Comparison of ENCODE assay signal across 20 mouse cellular contexts in the genomic region with DNA sequence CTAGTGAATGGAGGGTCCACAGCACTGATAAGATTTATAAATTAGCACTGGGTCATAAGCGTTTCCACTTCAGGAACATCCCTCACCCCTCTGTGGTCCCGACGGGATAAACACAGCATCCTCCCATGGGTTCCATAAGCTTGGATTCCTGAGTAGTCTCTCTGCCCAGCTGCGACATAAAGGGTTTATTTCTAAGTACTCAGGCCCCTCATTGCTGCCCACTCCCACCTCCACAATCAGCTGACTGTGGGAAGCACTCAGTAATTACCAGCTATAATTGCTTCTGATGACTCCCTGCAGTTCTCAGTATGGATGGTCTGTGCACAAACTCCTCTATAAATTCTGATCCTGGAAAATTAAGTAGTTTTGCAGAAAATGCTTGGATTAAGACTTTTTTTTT. TPM values are rescaled to one million over a fixed set of nuclear protein-coding genes. Genes with fewer than 3 reads are reported as not detected.
DNase-seq lines count a peak whose midpoint lies in the region; ATAC-seq lines count a peak whose summit lies in the region.
"Had no signal": no experiment of that assay in that cellular context is flagged by ENCODE, and none has a peak within 500 bp of the region (broad histone marks: within the 10 kb centered on the region; RNA-seq: fewer than 3 reads in every experiment).

No protein-coding gene starts in this region.

- peak; percentile 37 for DNase-seq in forebrain, embryonic 14.5 days (ENCODE audit: low spot score)
- DNase-seq in forebrain, embryonic 10.5 days (ENCODE audit: extremely low spot score, low spot score) = no peak
- DNase-seq in heart, adult 11 months = peak; percentile 12
- peak; percentile 18 for DNase-seq in right cerebral cortex, adult 18-20 months
- no peak for DNase-seq in right cerebral cortex, postnatal 14 days
- DNase-seq in retina, postnatal 1 day = peak; percentile 68
- no peak for DNase-seq in layer of hippocampus, adult 8-10 months (ENCODE audit: low spot score in 2 of 2)
- DNase-seq: adrenal gland, postnatal 14 days; B cell, adult 2 months; cerebellum, adult 2 months; cerebellum, postnatal 10 days; gastrocnemius, postnatal 14 days; heart, postnatal 36 days had no signal

- 39% methylated on average over 4 of the region's 4 CpGs for WGBS in forebrain, embryonic 14.5 days
- WGBS in forebrain, embryonic 10.5 days = 69% methylated on average over 4 of the region's 4 CpGs
- WGBS in heart, embryonic 12.5 days = 76% methylated on average over 4 of the region's 4 CpGs

- no peak overlapping the region for H3K27ac ChIP-seq in forebrain, embryonic 14.5 days (ENCODE audit: low read depth, low read length)
- H3K27ac ChIP-seq in forebrain, embryonic 10.5 days = no peak overlapping the region
- H3K27ac ChIP-seq in heart, embryonic 12.5 days (ENCODE audit: poor library complexity, severe bottlenecking) = no peak overlapping the region
- H3K27ac ChIP-seq: embryonic facial prominence, embryonic 10.5 days; heart, embryonic 13.5 days had no signal

- no peaks in the 10 kb centered on the region for H3K36me3 ChIP-seq in forebrain, embryonic 14.5 days (ENCODE audit: control insufficient read depth, insufficient read depth, low read length)
- no peaks in the 10 kb centered on the region for H3K36me3 ChIP-seq in forebrain, embryonic 10.5 days (replicated peaks)
- H3K36me3 ChIP-seq in heart, embryonic 12.5 days = no peaks in the 10 kb centered on the region
- H3K36me3 ChIP-seq: embryonic facial prominence, embryonic 10.5 days; G1E; heart, embryonic 13.5 days had no signal

- no peak for ATAC-seq in forebrain, embryonic 14.5 days
- ATAC-seq in heart, embryonic 12.5 days (ENCODE audit: insufficient number of reproducible peaks, low FRiP score) = no peak
- ATAC-seq: CD4-positive, CD25-positive, alpha-beta regulatory T cell, adult 4 months; hindbrain, embryonic 16.5 days; inflammation-experienced regulatory T-cells, adult 6 months had no signal

- no peak overlapping the region for H3K4me2 ChIP-seq in forebrain, embryonic 14.5 days (ENCODE audit: low read length)
- no peak overlapping the region for H3K4me2 ChIP-seq in heart, embryonic 12.5 days
- H3K4me2 ChIP-seq: heart, embryonic 13.5 days had no signal

- no peaks in the 10 kb centered on the region for H3K9me3 ChIP-seq in forebrain, embryonic 14.5 days (replicated peaks; ENCODE audit: control insufficient read depth, low read length)
- H3K9me3 ChIP-seq in forebrain, embryonic 10.5 days = no peaks in the 10 kb centered on the region
- no peaks in the 10 kb centered on the region for H3K9me3 ChIP-seq in heart, embryonic 12.5 days (replicated peaks)
- H3K9me3 ChIP-seq: embryonic facial prominence, embryonic 10.5 days; heart, embryonic 13.5 days had no signal

- H3K27me3 ChIP-seq in forebrain, embryonic 14.5 days (replicated peaks; ENCODE audit: control insufficient read depth, insufficient read depth, low read length) = no peaks in the 10 kb centered on the region
- no peaks in the 10 kb centered on the region for H3K27me3 ChIP-seq in forebrain, embryonic 10.5 days (ENCODE audit: poor library complexity, severe bottlenecking)
- no peaks in the 10 kb centered on the region for H3K27me3 ChIP-seq in heart, embryonic 12.5 days (replicated peaks)
- H3K27me3 ChIP-seq: heart, embryonic 13.5 days had no signal

- H3K9ac ChIP-seq in forebrain, embryonic 14.5 days (ENCODE audit: low read length) = no peak overlapping the region
- no peak overlapping the region for H3K9ac ChIP-seq in heart, embryonic 12.5 days
- H3K9ac ChIP-seq: heart, embryonic 13.5 days had no signal

- no peaks in the 10 kb centered on the region for H3K4me1 ChIP-seq in forebrain, embryonic 14.5 days (ENCODE audit: control insufficient read depth, insufficient read depth, low read length)
- peaks cover 10% of the 10 kb centered on the region for H3K4me1 ChIP-seq in forebrain, embryonic 10.5 days
- no peaks in the 10 kb centered on the region for H3K4me1 ChIP-seq in heart, embryonic 12.5 days (replicated peaks)
- H3K4me1 ChIP-seq: embryonic facial prominence, embryonic 10.5 days; heart, embryonic 13.5 days had no signal

- no peak overlapping the region for H3K4me3 ChIP-seq in forebrain, embryonic 14.5 days (ENCODE audit: low read depth, low read length)
- H3K4me3 ChIP-seq in forebrain, embryonic 10.5 days = no peak overlapping the region
- H3K4me3 ChIP-seq in heart, embryonic 12.5 days = no peak overlapping the region
- H3K4me3 ChIP-seq: embryonic facial prominence, embryonic 10.5 days; heart, embryonic 13.5 days had no signal

RNA-seq across cellular contexts. Expression of gene Kcnk1, which starts 58.9 kb away (rescaled TPM):
- 11.9 and 16.1 TPM in 2 replicates for polyA plus RNA-seq in forebrain, embryonic 14.5 days (2014; fragmentation: Nextera tagmentation; extraction: Ambion mirVana)
- polyA plus RNA-seq in forebrain, embryonic 10.5 days (2016; fragmentation: Nextera tagmentation; extraction: Ambion mirVana) = 11.0 and 12.3 TPM in 2 replicates
- polyA plus RNA-seq in heart, embryonic 12.5 days (2016; fragmentation: Nextera tagmentation; extraction: Ambion mirVana) = 2.0 and 2.6 TPM in 2 replicates
- 10 to 100 TPM; 54.2 to 62.9 (median 59.2) TPM for total RNA-seq in layer of hippocampus, adult 8-10 months (2022)
- polyA plus RNA-seq: CD4-positive, CD25-positive, alpha-beta regulatory T cell, adult 4 months; G1E; inflammation-experienced regulatory T-cells, adult 6 months had no signal

Comparison
In these comparisons a context has a peak if more than half of its experiments do, and no peak if none do; other contexts are left out.
1. DNase-seq: peak in forebrain, embryonic 14.5 days (single experiment), heart, adult 11 months (single experiment), right cerebral cortex, adult 18-20 months (single experiment) and retina, postnatal 1 day (single experiment); none in forebrain, embryonic 10.5 days (single experiment), right cerebral cortex, postnatal 14 days (single experiment) and layer of hippocampus, adult 8-10 months (0 of 2).